Mouse (Mus musculus): Measurements from ENCODE around the gene Gpat3. TPM values are rescaled to one million over a fixed set of nuclear protein-coding genes. Genes with fewer than 3 reads are reported as not detected.

The Gpat3 gene
- polyA plus RNA-seq, 1 experiment from 2014 or later: 13.6 TPM

DNA sequence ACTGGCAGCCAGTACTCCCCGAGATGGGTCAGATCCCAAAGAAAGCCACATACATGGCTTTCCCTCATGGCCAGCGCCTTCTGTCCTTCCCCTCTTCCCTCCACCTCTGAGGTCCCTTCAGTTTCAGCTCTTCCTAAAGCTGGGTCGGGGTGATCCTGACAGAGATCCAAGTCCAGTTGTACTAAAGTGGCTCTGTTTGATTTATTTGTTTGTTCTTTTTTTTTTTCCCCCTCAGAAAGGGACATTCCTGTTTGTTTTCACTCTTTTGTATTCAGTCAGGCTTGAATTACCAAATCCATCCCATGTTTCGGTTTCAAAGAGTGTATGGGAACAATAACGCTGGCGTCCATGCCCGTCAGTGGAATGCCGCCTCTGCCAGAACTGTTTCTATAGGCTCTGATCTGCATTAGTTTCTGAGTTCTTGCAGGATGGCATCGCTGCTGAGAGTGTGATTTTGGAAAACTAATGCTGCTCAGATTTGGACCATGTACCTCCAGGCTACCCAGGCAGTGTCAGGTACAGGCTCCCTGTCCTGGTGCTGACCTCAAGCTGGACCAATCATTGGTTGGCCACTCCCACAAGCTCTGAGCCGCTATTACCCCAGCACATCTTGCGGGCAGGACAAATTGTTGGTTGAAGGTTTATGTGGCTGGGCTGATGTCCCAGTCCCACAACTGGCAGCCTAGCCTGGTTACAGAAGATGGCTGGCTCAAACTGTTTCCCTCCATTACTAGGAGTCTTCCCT lies 54.4 kb downstream of the Gpat3 start:
- Histone ChIP-seq H3K27me3 (ENCODE audit: control insufficient read depth, insufficient read depth, low read length) (no peaks in the 10 kb centered on the region), H3K27ac (ENCODE audit: low read length) (no peak overlapping the region), H3K9ac (ENCODE audit: low read length) (no peak overlapping the region), H3K36me3 (ENCODE audit: control insufficient read depth, insufficient read depth) (peaks cover 3% of the 10 kb centered on the region; the same call in 1 of the 2 replicates), H3K4me2 (ENCODE audit: low read depth, low read length) (no peak overlapping the region), H3K4me3 (ENCODE audit: low read length) (no peak overlapping the region), H3K4me1 (ENCODE audit: control insufficient read depth, insufficient read depth, low read length) (no peaks in the 10 kb centered on the region), H3K9me3 (replicated peaks; ENCODE audit: control insufficient read depth, low read length) (peaks cover 7% of the 10 kb centered on the region; the same call in 1 of the 2 replicates)
- 79% methylated on average over 11 of the region's 11 CpGs for WGBS
- no peak for ATAC-seq (replicated peaks; ENCODE audit: extremely low read depth, insufficient read depth, low FRiP score)

- 76% methylated on average over 5 of the region's 5 CpGs for WGBS
- Histone ChIP-seq H3K27ac (ENCODE audit: low read length) (no peak overlapping the region), H3K36me3 (ENCODE audit: control insufficient read depth, insufficient read depth) (no peaks in the 10 kb centered on the region), H3K9ac (ENCODE audit: low read length) (no peak overlapping the region), H3K27me3 (ENCODE audit: control insufficient read depth, insufficient read depth, low read length) (no peaks in the 10 kb centered on the region), H3K4me2 (ENCODE audit: low read depth, low read length) (no peak overlapping the region), H3K4me3 (ENCODE audit: low read length) (no peak overlapping the region), H3K9me3 (replicated peaks; ENCODE audit: control insufficient read depth, low read length) (peaks cover 7% of the 10 kb centered on the region; the same call in 1 of the 2 replicates), H3K4me1 (ENCODE audit: control insufficient read depth, insufficient read depth, low read length) (no peaks in the 10 kb centered on the region)
- ATAC-seq (replicated peaks; ENCODE audit: extremely low read depth, insufficient read depth, low FRiP score): no peak
Observed at GRCm38 (mm10) chr5:100901046-100901445, 55.5 kb downstream of the Gpat3 start.

DNA sequence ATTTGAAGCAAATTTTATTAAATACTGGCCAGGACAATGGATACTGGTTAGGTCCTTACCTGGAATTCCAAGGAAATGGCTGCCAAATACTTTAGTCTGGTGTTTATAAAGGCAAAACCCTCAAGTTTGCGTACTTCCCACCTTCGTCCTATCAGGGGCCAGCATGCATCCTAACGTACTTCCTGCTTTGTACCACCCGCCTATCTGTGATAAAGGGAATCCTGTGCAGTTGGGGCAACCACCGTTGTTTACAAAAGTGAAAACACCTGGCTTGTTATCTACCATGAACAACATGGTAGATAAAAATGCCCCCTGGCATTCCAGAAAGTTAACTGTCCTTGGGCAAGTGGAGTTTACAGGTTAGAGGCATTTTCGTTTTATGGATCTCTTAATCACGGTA lies 63.0 kb downstream of the Gpat3 start:
- Histone ChIP-seq H3K36me3 (ENCODE audit: control insufficient read depth, insufficient read depth) (no peaks in the 10 kb centered on the region), H3K27ac (ENCODE audit: low read length) (no peak overlapping the region), H3K27me3 (ENCODE audit: control insufficient read depth, insufficient read depth, low read length) (no peaks in the 10 kb centered on the region), H3K4me1 (ENCODE audit: control insufficient read depth, insufficient read depth, low read length) (peaks cover 11% of the 10 kb centered on the region), H3K4me3 (ENCODE audit: low read length) (no peak overlapping the region), H3K4me2 (ENCODE audit: low read depth, low read length) (no peak overlapping the region), H3K9ac (ENCODE audit: low read length) (no peak overlapping the region), H3K9me3 (replicated peaks; ENCODE audit: control insufficient read depth, low read length) (no peaks in the 10 kb centered on the region)
- 81% methylated on average over 7 of the region's 7 CpGs for WGBS
- no peak for ATAC-seq (replicated peaks; ENCODE audit: extremely low read depth, insufficient read depth, low FRiP score)

GRCm38 (mm10) chr5:100908901-100909300 lies 63.4 kb downstream of the Gpat3 start:
- Histone ChIP-seq H3K27me3 (ENCODE audit: control insufficient read depth, insufficient read depth, low read length) (no peaks in the 10 kb centered on the region), H3K27ac (ENCODE audit: low read length) (peak overlapping the region; percentile 82), H3K36me3 (ENCODE audit: control insufficient read depth, insufficient read depth) (no peaks in the 10 kb centered on the region), H3K9ac (ENCODE audit: low read length) (peak overlapping the region; percentile 36; the same call in 1 of the 2 replicates), H3K4me3 (ENCODE audit: low read length) (no peak overlapping the region), H3K9me3 (replicated peaks; ENCODE audit: control insufficient read depth, low read length) (no peaks in the 10 kb centered on the region), H3K4me1 (ENCODE audit: control insufficient read depth, insufficient read depth, low read length) (peaks cover 11% of the 10 kb centered on the region), H3K4me2 (ENCODE audit: low read depth, low read length) (no peak overlapping the region)
- 63% methylated on average over 10 of the region's 10 CpGs for WGBS
- no peak for ATAC-seq (replicated peaks; ENCODE audit: extremely low read depth, insufficient read depth, low FRiP score)

- peak overlapping the region; percentile 82 for H3K27ac ChIP-seq (ENCODE audit: low read length)
- no peaks in the 10 kb centered on the region for H3K9me3 ChIP-seq (replicated peaks; ENCODE audit: control insufficient read depth, low read length)
- peaks cover 11% of the 10 kb centered on the region for H3K4me1 ChIP-seq (ENCODE audit: control insufficient read depth, insufficient read depth, low read length)
- peak; percentile 87 for ATAC-seq (replicated peaks; ENCODE audit: extremely low read depth, insufficient read depth, low FRiP score)
- H3K4me2 ChIP-seq (ENCODE audit: low read depth, low read length): peak overlapping the region; percentile 34
- no peaks in the 10 kb centered on the region for H3K36me3 ChIP-seq (ENCODE audit: control insufficient read depth, insufficient read depth)
- no peak overlapping the region for H3K4me3 ChIP-seq (ENCODE audit: low read length)
- H3K27me3 ChIP-seq (ENCODE audit: control insufficient read depth, insufficient read depth, low read length): no peaks in the 10 kb centered on the region
- H3K9ac ChIP-seq (ENCODE audit: low read length): peak overlapping the region; percentile 36
- WGBS: 41% methylated on average over 11 of the region's 11 CpGs
Observed at GRCm38 (mm10) chr5:100909691-100910090, 64.2 kb downstream of the Gpat3 start.

DNA sequence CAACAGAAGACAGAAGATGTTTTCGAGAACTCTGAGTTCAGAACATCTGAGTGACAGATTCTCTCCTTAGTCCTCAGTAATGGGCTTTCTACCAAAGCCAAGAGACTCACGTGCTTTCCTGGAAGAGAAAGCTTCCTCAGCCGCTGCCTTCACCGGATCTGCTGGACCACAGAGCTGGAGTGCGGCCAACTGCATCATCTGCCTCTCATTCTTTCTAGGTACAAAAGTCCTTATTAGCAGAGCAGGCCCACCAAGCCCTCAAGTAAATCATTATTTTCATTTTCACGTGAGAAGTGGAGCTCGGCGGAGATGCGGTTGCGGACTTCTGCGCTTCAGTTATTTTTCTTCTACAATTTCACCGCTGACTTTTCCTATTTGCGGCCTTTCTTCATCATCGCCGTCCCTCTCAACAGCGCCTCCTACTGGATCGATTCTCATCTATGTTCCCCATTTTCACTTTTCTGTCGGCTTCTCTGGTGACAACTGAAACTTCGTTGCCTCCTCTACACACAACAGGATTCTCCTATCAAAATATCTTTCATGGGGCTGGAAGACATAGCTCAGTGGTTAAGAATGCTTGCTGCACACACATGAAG lies 66.1 kb downstream of the Gpat3 start:
- WGBS: 69% methylated on average over 19 of the region's 19 CpGs
- no peak overlapping the region for H3K4me3 ChIP-seq (ENCODE audit: low read length)
- no peak overlapping the region for H3K4me2 ChIP-seq (ENCODE audit: low read depth, low read length)
- ATAC-seq (replicated peaks; ENCODE audit: extremely low read depth, insufficient read depth, low FRiP score): no peak
- peaks cover 11% of the 10 kb centered on the region for H3K4me1 ChIP-seq (ENCODE audit: control insufficient read depth, insufficient read depth, low read length)
- H3K36me3 ChIP-seq (ENCODE audit: control insufficient read depth, insufficient read depth): no peaks in the 10 kb centered on the region
- H3K9ac ChIP-seq (ENCODE audit: low read length): no peak overlapping the region
- H3K27me3 ChIP-seq (ENCODE audit: control insufficient read depth, insufficient read depth, low read length): no peaks in the 10 kb centered on the region
- no peaks in the 10 kb centered on the region for H3K9me3 ChIP-seq (replicated peaks; ENCODE audit: control insufficient read depth, low read length)
- H3K27ac ChIP-seq (ENCODE audit: low read length): no peak overlapping the region

DNA sequence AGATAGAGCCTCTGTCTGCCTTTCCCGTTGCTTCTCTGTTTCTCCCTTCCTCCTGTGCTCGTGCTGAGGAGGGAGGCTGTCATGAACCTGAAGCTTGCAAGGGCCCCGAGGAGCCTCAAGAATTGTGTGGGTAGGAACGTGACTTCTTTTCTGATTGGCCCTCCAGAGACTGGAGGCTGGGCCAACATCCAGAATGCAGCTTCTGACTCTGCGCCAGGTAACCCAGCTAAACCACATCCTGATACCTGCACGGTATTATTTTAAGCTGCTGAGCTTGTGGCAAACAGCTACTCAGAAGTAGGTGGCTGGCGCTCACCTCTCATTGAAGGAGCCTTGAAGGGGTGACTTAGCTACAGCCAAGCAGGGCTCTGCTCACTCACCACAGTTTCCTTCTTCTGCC lies 66.9 kb downstream of the Gpat3 start:
- H3K4me2 ChIP-seq (ENCODE audit: low read depth, low read length): no peak overlapping the region
- H3K9ac ChIP-seq (ENCODE audit: low read length): no peak overlapping the region
- no peaks in the 10 kb centered on the region for H3K9me3 ChIP-seq (replicated peaks; ENCODE audit: control insufficient read depth, low read length)
- peaks cover 11% of the 10 kb centered on the region for H3K4me1 ChIP-seq (ENCODE audit: control insufficient read depth, insufficient read depth, low read length)
- H3K27ac ChIP-seq (ENCODE audit: low read length): no peak overlapping the region
- no peak overlapping the region for H3K4me3 ChIP-seq (ENCODE audit: low read length)
- 75% methylated on average over 7 of the region's 7 CpGs for WGBS
- no peak for ATAC-seq (replicated peaks; ENCODE audit: extremely low read depth, insufficient read depth, low FRiP score)
- H3K27me3 ChIP-seq (ENCODE audit: control insufficient read depth, insufficient read depth, low read length): no peaks in the 10 kb centered on the region
- H3K36me3 ChIP-seq (ENCODE audit: control insufficient read depth, insufficient read depth): no peaks in the 10 kb centered on the region

GRCm38 (mm10) chr5:100913274-100913673 lies 67.8 kb downstream of the Gpat3 start:
- H3K9me3 ChIP-seq (replicated peaks; ENCODE audit: control insufficient read depth, low read length): no peaks in the 10 kb centered on the region
- no peaks in the 10 kb centered on the region for H3K36me3 ChIP-seq (ENCODE audit: control insufficient read depth, insufficient read depth)
- H3K9ac ChIP-seq (ENCODE audit: low read length): no peak overlapping the region
- H3K4me3 ChIP-seq (ENCODE audit: low read length): no peak overlapping the region
- peaks cover 11% of the 10 kb centered on the region for H3K4me1 ChIP-seq (ENCODE audit: control insufficient read depth, insufficient read depth, low read length)
- no peaks in the 10 kb centered on the region for H3K27me3 ChIP-seq (ENCODE audit: control insufficient read depth, insufficient read depth, low read length)
- no peak overlapping the region for H3K27ac ChIP-seq (ENCODE audit: low read length)
- H3K4me2 ChIP-seq (ENCODE audit: low read depth, low read length): no peak overlapping the region
- WGBS: 59% methylated on average over 9 of the region's 9 CpGs
- ATAC-seq (replicated peaks; ENCODE audit: extremely low read depth, insufficient read depth, low FRiP score): no peak

GRCm38 (mm10) chr5:100914989-100915388 lies 69.5 kb downstream of the Gpat3 start:
- WGBS: 16% methylated on average over 7 of the region's 7 CpGs
- H3K4me1 ChIP-seq (ENCODE audit: control insufficient read depth, insufficient read depth, low read length): peaks cover 4% of the 10 kb centered on the region
- no peak for ATAC-seq (replicated peaks; ENCODE audit: extremely low read depth, insufficient read depth, low FRiP score)

More at GRCm38 (mm10) chr5:100914989-100915388, 69.5 kb downstream of the Gpat3 start:
- Histone ChIP-seq H3K9me3 (replicated peaks; ENCODE audit: control insufficient read depth, low read length) (no peaks in the 10 kb centered on the region), H3K27me3 (ENCODE audit: control insufficient read depth, insufficient read depth, low read length) (peaks cover 1% of the 10 kb centered on the region; the same call in 1 of the 2 replicates), H3K9ac (ENCODE audit: low read length) (no peak overlapping the region), H3K4me3 (ENCODE audit: low read length) (no peak overlapping the region), H3K36me3 (ENCODE audit: control insufficient read depth, insufficient read depth) (no peaks in the 10 kb centered on the region), H3K4me2 (ENCODE audit: low read depth, low read length) (no peak overlapping the region), H3K27ac (ENCODE audit: low read length) (no peak overlapping the region)

Measured in heart, embryonic 16.5 days (tissue).